Mouse (Mus musculus): Measurements from ENCODE around the gene Ing3. TPM values are rescaled to one million over a fixed set of nuclear protein-coding genes. Genes with fewer than 3 reads are reported as not detected.

Ing3 gene
- total RNA-seq, 1 experiment from 2014 or later, result 43.8 TPM

DNA sequence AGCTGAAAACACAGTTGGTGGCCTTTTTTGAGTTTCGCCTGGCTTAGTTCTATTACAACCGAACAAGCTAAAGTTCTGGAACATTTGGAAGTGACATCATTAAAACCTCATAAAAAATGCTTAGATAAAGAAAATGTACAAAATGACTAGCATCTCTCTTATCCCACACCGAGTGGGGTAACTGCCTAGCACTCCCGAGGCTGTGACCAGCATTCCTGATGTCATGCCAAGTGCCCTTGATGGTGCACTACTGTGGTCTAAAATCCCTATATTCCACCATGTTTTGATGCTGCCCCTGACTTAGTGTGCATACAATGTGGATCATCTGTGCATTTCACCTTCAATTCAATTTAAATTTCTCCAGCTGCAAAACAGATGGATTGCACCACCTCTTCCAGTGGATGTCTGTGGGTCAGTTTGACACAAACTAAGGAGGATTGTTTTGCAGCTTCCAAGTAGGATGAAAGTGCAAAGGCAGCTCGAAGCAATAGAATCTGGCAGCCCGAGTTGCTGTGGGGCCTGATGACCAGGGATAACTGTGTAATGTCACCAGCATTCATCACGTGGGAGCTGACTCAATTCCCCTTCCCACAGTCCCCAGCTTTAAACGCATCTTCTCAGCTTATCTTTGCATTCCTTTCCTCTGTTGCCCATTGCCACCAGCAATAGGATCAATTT, 69.5 kb downstream of the Ing3 start:
- ATAC-seq (replicated peaks; ENCODE audit: low read depth, poor library complexity, severe bottlenecking), result no peak

DNA sequence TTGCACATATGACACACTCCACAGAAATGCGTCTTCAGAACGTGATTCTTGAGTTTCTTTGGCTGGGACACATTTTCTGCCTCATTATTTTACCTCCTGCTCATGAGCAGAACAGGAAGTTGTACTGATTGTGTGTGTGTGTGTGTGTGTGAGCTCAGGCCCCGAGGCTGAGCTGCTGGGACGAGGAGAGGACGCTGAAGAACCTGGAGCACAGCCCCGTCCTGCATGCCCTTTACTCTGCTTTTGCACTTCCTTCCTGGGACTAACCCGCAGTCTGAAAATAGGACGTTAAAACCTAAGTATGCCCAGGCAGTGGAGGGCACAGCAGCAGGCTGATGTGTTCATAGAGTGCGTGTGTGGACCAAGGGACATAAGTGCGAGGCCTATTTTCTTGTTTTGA, 70.3 kb downstream of the Ing3 start:
- peak; percentile 93 for ATAC-seq (replicated peaks; ENCODE audit: low read depth, poor library complexity, severe bottlenecking)

DNA sequence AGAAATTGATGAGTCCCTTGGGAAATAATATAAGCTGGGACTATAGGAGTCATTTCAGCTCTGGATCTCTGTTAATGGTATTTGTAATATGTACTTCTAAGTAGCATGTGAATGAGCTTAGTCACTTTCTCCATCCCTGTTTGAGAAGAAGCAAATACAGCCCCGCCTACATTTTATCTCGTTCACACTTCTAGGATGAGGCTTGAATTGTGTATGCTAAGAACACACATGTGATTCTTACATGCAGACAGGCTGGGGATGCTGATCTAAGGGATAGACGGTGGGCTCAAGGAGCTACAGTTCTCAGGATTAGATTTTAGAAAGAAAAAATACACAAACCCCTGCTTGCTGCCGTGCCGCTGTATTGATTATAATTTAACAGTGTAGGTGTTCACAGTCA, 71.3 kb downstream of the Ing3 start:
- ATAC-seq (replicated peaks; ENCODE audit: low read depth, poor library complexity, severe bottlenecking), result no peak

DNA sequence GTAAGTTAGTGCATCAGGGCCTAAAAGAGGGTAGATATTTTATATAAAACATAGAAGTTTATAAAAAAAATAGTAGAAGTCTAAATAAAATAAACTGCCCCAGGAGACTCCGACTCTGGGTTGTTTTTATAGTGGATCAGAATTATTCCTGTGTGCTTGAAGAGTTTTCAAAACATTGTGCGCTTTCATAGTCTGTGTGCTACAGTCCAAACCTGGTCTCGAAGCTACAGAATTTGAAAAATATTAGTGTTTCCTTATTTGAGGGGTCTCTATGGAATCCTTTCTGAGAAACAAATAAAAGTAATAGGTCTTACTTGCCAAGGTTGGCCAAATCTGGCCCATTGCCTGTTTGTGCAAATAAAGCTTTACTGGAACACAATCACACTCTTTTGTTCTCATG, 71.9 kb downstream of the Ing3 start:
- no peak for ATAC-seq (replicated peaks; ENCODE audit: low read depth, poor library complexity, severe bottlenecking)

DNA sequence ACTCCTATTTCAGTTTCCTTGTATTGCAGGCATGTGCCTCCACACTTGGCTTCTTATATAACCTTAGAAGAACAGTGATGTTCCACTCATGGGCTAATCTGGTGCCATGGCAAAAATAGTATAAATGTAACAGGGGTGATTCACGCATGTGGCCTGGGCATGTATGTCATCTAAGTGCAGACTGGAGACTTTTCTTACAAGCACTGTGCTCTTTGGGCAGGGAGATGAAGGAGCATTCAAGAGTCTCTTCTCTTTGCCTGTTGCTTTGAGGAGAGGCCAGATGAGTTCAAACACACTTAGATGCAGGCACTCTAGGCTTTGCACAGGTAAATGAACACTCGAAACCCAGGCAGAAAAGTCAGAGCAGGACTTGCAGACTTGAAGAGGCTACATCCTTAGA, 74.8 kb downstream of the Ing3 start:
- no peak for ATAC-seq (replicated peaks; ENCODE audit: low read depth, poor library complexity, severe bottlenecking)

Other genes with a start within 250 kb of the Ing3 start
- 0.69 TPM in 1 of 2 replicates, not detected in the other for gene Tspan12, start 97.1 kb upstream of the Ing3 start, total RNA-seq (2017)
- gene Cped1, start 36.3 kb downstream of the Ing3 start, total RNA-seq (2017), result 2.9 and 5.8 TPM in 2 replicates

Data from common myeloid progenitor, adult 5-6 weeks (primary cell).